In genomic region chr5:128704134-128704904, GRCm38 (mm10) we compare ENCODE assay signal across 9 mouse cellular contexts. TPM values are rescaled to one million over a fixed set of nuclear protein-coding genes. Genes with fewer than 3 reads are reported as not detected.
DNase-seq lines count a peak whose midpoint lies in the region; ATAC-seq and TF ChIP-seq lines count a peak whose summit lies in the region.
"Had no signal": no experiment of that assay in that cellular context is flagged by ENCODE, and none has a peak within 500 bp of the region (broad histone marks: within the 10 kb centered on the region; RNA-seq: fewer than 3 reads in every experiment).

No protein-coding gene starts in this region.

- peak overlapping the region; percentile 33; the same call in 1 of the 2 replicates for H3K4me2 ChIP-seq in hindbrain, embryonic 13.5 days
- H3K4me2 ChIP-seq in neural tube, embryonic 12.5 days (replicated peaks) = peak overlapping the region; percentile 44

- peak; percentile 49 to 60 for DNase-seq in kidney, postnatal 4 days
- DNase-seq in kidney, adult 18-20 months = no peak
- DNase-seq in embryo, embryonic 11 days = peak; percentile 91
- DNase-seq in MN1 (ENCODE audit: low spot score) = no peak
- DNase-seq in cerebellum, adult 2 months = no peak
- no peak for DNase-seq in adrenal gland, postnatal 25 days

- 39% methylated on average over 16 of the region's 19 CpGs for WGBS in hindbrain, embryonic 13.5 days
- 35% methylated on average over 19 of the region's 19 CpGs for WGBS in neural tube, embryonic 12.5 days
- WGBS in cerebellum, adult 2 months = 36% methylated on average over 19 of the region's 19 CpGs

- no peak for TF ChIP-seq POLR2A in cerebellum, adult 2 months (IDR thresholded peaks at IDR 0.05; ENCODE audit: borderline replicate concordance, insufficient read depth, low read length)

- H3K9me3 ChIP-seq in hindbrain, embryonic 13.5 days = peaks cover 7% of the 10 kb centered on the region; the same call in 1 of the 2 replicates
- peaks cover 7% of the 10 kb centered on the region; the same call in 1 of the 2 replicates for H3K9me3 ChIP-seq in neural tube, embryonic 12.5 days

- peak overlapping the region; percentile 70 for H3K27ac ChIP-seq in hindbrain, embryonic 13.5 days
- no peak overlapping the region for H3K27ac ChIP-seq in neural tube, embryonic 12.5 days
- H3K27ac ChIP-seq in cerebellum, adult 2 months (ENCODE audit: insufficient read depth, low read length) = no peak overlapping the region

- H3K36me3 ChIP-seq in hindbrain, embryonic 13.5 days = no peaks in the 10 kb centered on the region
- H3K36me3 ChIP-seq in neural tube, embryonic 12.5 days = no peaks in the 10 kb centered on the region

- peaks cover 8% of the 10 kb centered on the region for H3K4me1 ChIP-seq in hindbrain, embryonic 13.5 days (replicated peaks)
- peaks cover 11% of the 10 kb centered on the region for H3K4me1 ChIP-seq in neural tube, embryonic 12.5 days
- H3K4me1 ChIP-seq in cerebellum, adult 2 months (ENCODE audit: control insufficient read depth, insufficient read depth, low read length) = no peaks in the 10 kb centered on the region

- ATAC-seq in hindbrain, embryonic 13.5 days (ENCODE audit: low FRiP score) = peak; percentile 72
- peak; percentile 92 for ATAC-seq in neural tube, embryonic 12.5 days (ENCODE audit: low FRiP score, low read depth)

- H3K27me3 ChIP-seq in hindbrain, embryonic 13.5 days = no peaks in the 10 kb centered on the region
- H3K27me3 ChIP-seq in neural tube, embryonic 12.5 days (replicated peaks) = no peaks in the 10 kb centered on the region
- H3K27me3 ChIP-seq in cerebellum, adult 2 months (ENCODE audit: control insufficient read depth, insufficient read depth, low read length) = no peaks in the 10 kb centered on the region; the same call in 1 of the 2 replicates

- no peak overlapping the region for H3K4me3 ChIP-seq in hindbrain, embryonic 13.5 days
- no peak overlapping the region for H3K4me3 ChIP-seq in neural tube, embryonic 12.5 days
- H3K4me3 ChIP-seq in cerebellum, adult 2 months (replicated peaks; ENCODE audit: insufficient read depth, low read depth, low read length) = no peak overlapping the region

- no peak overlapping the region for H3K9ac ChIP-seq in hindbrain, embryonic 13.5 days
- no peak overlapping the region for H3K9ac ChIP-seq in neural tube, embryonic 12.5 days

- no peak for TF ChIP-seq CTCF in cerebellum, adult 2 months (IDR thresholded peaks at IDR 0.05; ENCODE audit: borderline replicate concordance, insufficient read depth, low read depth, low read length)

RNA-seq across cellular contexts. Expression of gene Piwil1, which starts 2.0 kb away (rescaled TPM):
- 0.18 and 0.19 TPM in 2 replicates for polyA plus RNA-seq in hindbrain, embryonic 13.5 days (2015; fragmentation: Nextera tagmentation; extraction: Ambion mirVana)
- polyA plus RNA-seq in neural tube, embryonic 12.5 days (2016; fragmentation: Nextera tagmentation; extraction: Ambion mirVana) = 0.18 TPM in 1 of 2 replicates, not detected in the other
- 0.08 and 0.15 TPM in 2 replicates for polyA plus RNA-seq in cerebellum, adult 2 months (2012; rRNA removed)
- total RNA-seq in adrenal gland, postnatal 25 days (2021) = not detected in 2 replicates
- total RNA-seq: neutrophil, adult 5-6 weeks had no signal

Comparison
In these comparisons a context has a peak if more than half of its experiments do, and no peak if none do; other contexts are left out.
1. DNase-seq: peak in kidney, postnatal 4 days (2 of 2) and embryo, embryonic 11 days (single experiment); none in kidney, adult 18-20 months (single experiment), MN1 (single experiment), cerebellum, adult 2 months (0 of 2) and adrenal gland, postnatal 25 days (single experiment).